Mouse (Mus musculus) CH12.LX (cell line): ENCODE measurements around the gene Mfrp. TPM values are rescaled to one million over a fixed set of nuclear protein-coding genes. Genes with fewer than 3 reads are reported as not detected.

Source experiments
- DNase-seq: peaks from one replicate; pipeline ENCODE4 v3.0.0-alpha.2; 2013; ENCODE audit errors: extremely low read depth
- H3K27ac ChIP-seq: 2 replicates; pipeline ENCODE4 v1.5.1; 2012; ENCODE audit warnings: low read depth, mild to moderate bottlenecking, control low read depth, moderate library complexity; ENCODE audit not compliant: insufficient read depth
- H3K27me3 ChIP-seq: replicated peaks from 2 replicates; pipeline ENCODE3; 2012; ENCODE audit warnings: inconsistent platforms
- H3K36me3 ChIP-seq, 2 experiments: replicated peaks in 1 of 2; 2 replicates each; pipeline versions ENCODE3 to v1.6.1; 2012; ENCODE audit warnings: inconsistent platforms in 1 of 2, low read length in 1 of 2, mild to moderate bottlenecking in 1 of 2, mixed read lengths in 1 of 2, moderate library complexity in 1 of 2; ENCODE audit not compliant: control insufficient read depth in 1 of 2, insufficient read depth in 1 of 2
- H3K4me1 ChIP-seq, 2 experiments: 2 replicates each; pipeline ENCODE4 v1.6.1; 2012; ENCODE audit warnings: inconsistent platforms in 1 of 2, moderate library complexity in 1 of 2; ENCODE audit not compliant: insufficient read depth in 2 of 2, control insufficient read depth in 1 of 2
- H3K4me2 ChIP-seq: 2 replicates; pipeline ENCODE4 v1.6.1; 2012; ENCODE audit warnings: low read depth, mild to moderate bottlenecking, control low read depth; ENCODE audit not compliant: poor library complexity, insufficient read depth, severe bottlenecking
- H3K4me3 ChIP-seq, 3 experiments: fragments of 150-350 bp in 1 of 3; sonication (generic) in 1 of 3; replicated peaks in 1 of 3; 2 replicates each; pipeline versions ENCODE3 to v1.5.1; 2011 to 2012; ENCODE audit warnings: low read depth in 2 of 3, low read length in 2 of 3, mild to moderate bottlenecking in 2 of 3, moderate library complexity in 2 of 3, control low read depth in 1 of 3, improper control_type of control experiment in 1 of 3, inconsistent platforms in 1 of 3, mixed read lengths in 1 of 3; ENCODE audit not compliant: poor library complexity in 1 of 3
- H3K79me2 ChIP-seq: replicated peaks from 2 replicates; pipeline ENCODE4 v1.6.1; 2012; ENCODE audit warnings: mild to moderate bottlenecking, moderate library complexity; ENCODE audit not compliant: control insufficient read depth, poor library complexity, insufficient read depth, severe bottlenecking; ENCODE audit errors: extremely low read depth
- H3K9ac ChIP-seq: 2 replicates; pipeline ENCODE4 v1.6.1; 2012; ENCODE audit warnings: low read depth, mild to moderate bottlenecking, control low read depth, moderate library complexity; ENCODE audit not compliant: insufficient read depth
- H3K9me3 ChIP-seq: replicated peaks from 2 replicates; pipeline ENCODE3; 2012; ENCODE audit warnings: low read length, inconsistent platforms, mixed read lengths
- BHLHE40 ChIP-seq: IDR thresholded peaks from 2 replicates; pipeline ENCODE4 v1.6.1; 2011; ENCODE audit warnings: mild to moderate bottlenecking, low read depth, low read length, improper control_type of control experiment
- CHD1 ChIP-seq: IDR thresholded peaks from 2 replicates; pipeline ENCODE4 v1.6.1; 2012; ENCODE audit warnings: low read depth, low read length, improper control_type of control experiment, inconsistent platforms
- CTCF ChIP-seq, 2 experiments: IDR thresholded peaks in 1 of 2; conservative IDR thresholded peaks in 1 of 2; 2 replicates each; pipeline ENCODE4 v1.5.1; 2011 to 2012; ENCODE audit warnings: low read depth in 2 of 2, low read length in 2 of 2, improper control_type of control experiment in 1 of 2, inconsistent platforms in 1 of 2, mild to moderate bottlenecking in 1 of 2, moderate library complexity in 1 of 2
- E2F4 ChIP-seq: IDR thresholded peaks from 2 replicates; pipeline ENCODE4 v1.6.1; 2011; ENCODE audit warnings: low read depth, low read length, improper control_type of control experiment; ENCODE audit not compliant: insufficient replicate concordance
- ELF1 ChIP-seq: IDR thresholded peaks from 2 replicates; pipeline ENCODE4 v1.6.1; 2014; ENCODE audit warnings: low read depth, mild to moderate bottlenecking, inconsistent platforms, low read length, improper control_type of control experiment
- EP300 ChIP-seq: IDR thresholded peaks from 2 replicates; pipeline ENCODE4 v1.6.1; 2011; ENCODE audit warnings: low read length, improper control_type of control experiment
- IRF4 ChIP-seq: IDR thresholded peaks from 2 replicates; pipeline ENCODE4 v1.6.1; 2014; ENCODE audit warnings: low read depth, mild to moderate bottlenecking, inconsistent platforms, low read length, improper control_type of control experiment
- JUN ChIP-seq: IDR thresholded peaks from 2 replicates; pipeline ENCODE4 v1.6.1; 2011; ENCODE audit warnings: low read depth, mild to moderate bottlenecking, low read length, improper control_type of control experiment, moderate library complexity; ENCODE audit not compliant: insufficient read depth
- JUND ChIP-seq: conservative IDR thresholded peaks from 2 replicates; pipeline ENCODE4 v1.6.1; 2011; ENCODE audit warnings: low read depth, low read length, improper control_type of control experiment
- KAT2A ChIP-seq: IDR thresholded peaks from 2 replicates; pipeline ENCODE4 v1.6.1; 2012; ENCODE audit warnings: low read length, improper control_type of control experiment, inconsistent platforms; ENCODE audit not compliant: insufficient replicate concordance
- MAX ChIP-seq: IDR thresholded peaks from 2 replicates; pipeline ENCODE4 v1.6.1; 2011; ENCODE audit warnings: low read length, improper control_type of control experiment
- MEF2A ChIP-seq: IDR thresholded peaks from 2 replicates; pipeline ENCODE4 v1.6.1; 2014; ENCODE audit warnings: low read depth, mild to moderate bottlenecking, inconsistent platforms, low read length, improper control_type of control experiment, borderline replicate concordance
- MXI1 ChIP-seq: IDR thresholded peaks from 2 replicates; pipeline ENCODE4 v1.6.1; 2011; ENCODE audit warnings: mild to moderate bottlenecking, low read depth, low read length, improper control_type of control experiment
- NELFE ChIP-seq: IDR thresholded peaks from 2 replicates; pipeline ENCODE4 v1.6.1; 2011; ENCODE audit warnings: low read depth, low read length, improper control_type of control experiment
- PAX5 ChIP-seq: IDR thresholded peaks from 2 replicates; pipeline ENCODE4 v1.6.1; 2012; ENCODE audit warnings: low read length, inconsistent platforms, mixed read lengths
- POLR2A ChIP-seq: IDR thresholded peaks from 2 replicates; pipeline ENCODE4 v1.6.1; 2011; ENCODE audit warnings: low read depth, mild to moderate bottlenecking, improper control_type of control experiment, low read length
- RCOR1 ChIP-seq: conservative IDR thresholded peaks from 2 replicates; pipeline ENCODE4 v1.6.1; 2012; ENCODE audit warnings: low read depth, mild to moderate bottlenecking, inconsistent platforms, low read length, improper control_type of control experiment
- SMC3 ChIP-seq: IDR thresholded peaks from 2 replicates; pipeline ENCODE4 v1.6.1; 2011; ENCODE audit warnings: low read depth, low read length, improper control_type of control experiment
- USF2 ChIP-seq: conservative IDR thresholded peaks from 2 replicates; pipeline ENCODE4 v1.6.1; 2011; ENCODE audit warnings: low read depth, low read length, improper control_type of control experiment
- ZKSCAN1 ChIP-seq: IDR thresholded peaks from 2 replicates; pipeline ENCODE4 v1.6.1; 2012; ENCODE audit warnings: low read depth, inconsistent platforms, low read length, improper control_type of control experiment, borderline replicate concordance
- ZMIZ1 ChIP-seq: IDR thresholded peaks from 2 replicates; pipeline ENCODE4 v1.6.1; 2012; ENCODE audit warnings: low read depth, mild to moderate bottlenecking, inconsistent platforms, low read length, improper control_type of control experiment
- dilution Hi-C: fragments of 300-500 bp; cut with MboI; formaldehyde crosslinking; loops from 2 replicates; pipeline ENCODE4 v1.14.3; 2020; ENCODE audit warnings: low sequenced_read_pairs; ENCODE audit not compliant: extremely low pct_unique_long_range_greater_than_20kb, extremely low pct_ligation_motif_present
- in situ Hi-C: fragments of 300-500 bp; cut with MboI; formaldehyde crosslinking; loops from 3 replicates; pipeline ENCODE4 v1.14.3; 2019; ENCODE audit warnings: low sequenced_read_pairs, low pct_ligation_motif_present, low pct_unique_long_range_greater_than_20kb, mixed read lengths
- polyA plus RNA-seq: library from polyadenylated mRNA; unstranded; fragments of >175 nt; gene quantifications from 2 replicates; pipeline ENCODE4 v1.2.1, GENCODE M21; 2012; ENCODE audit warnings: low read depth; ENCODE audit not compliant: insufficient read length
- total RNA-seq, 2 experiments: library from RNA; depleted of rRNA; stranded (reverse); fragments of 300-350 nt in 1 of 2; fragments of >200 nt in 1 of 2; gene quantifications; 2 replicates each; pipeline ENCODE4 v1.2.3; 2012 to 2014

Mfrp gene
- total and polyA plus RNA-seq, 3 experiments, result not detected

DNA sequence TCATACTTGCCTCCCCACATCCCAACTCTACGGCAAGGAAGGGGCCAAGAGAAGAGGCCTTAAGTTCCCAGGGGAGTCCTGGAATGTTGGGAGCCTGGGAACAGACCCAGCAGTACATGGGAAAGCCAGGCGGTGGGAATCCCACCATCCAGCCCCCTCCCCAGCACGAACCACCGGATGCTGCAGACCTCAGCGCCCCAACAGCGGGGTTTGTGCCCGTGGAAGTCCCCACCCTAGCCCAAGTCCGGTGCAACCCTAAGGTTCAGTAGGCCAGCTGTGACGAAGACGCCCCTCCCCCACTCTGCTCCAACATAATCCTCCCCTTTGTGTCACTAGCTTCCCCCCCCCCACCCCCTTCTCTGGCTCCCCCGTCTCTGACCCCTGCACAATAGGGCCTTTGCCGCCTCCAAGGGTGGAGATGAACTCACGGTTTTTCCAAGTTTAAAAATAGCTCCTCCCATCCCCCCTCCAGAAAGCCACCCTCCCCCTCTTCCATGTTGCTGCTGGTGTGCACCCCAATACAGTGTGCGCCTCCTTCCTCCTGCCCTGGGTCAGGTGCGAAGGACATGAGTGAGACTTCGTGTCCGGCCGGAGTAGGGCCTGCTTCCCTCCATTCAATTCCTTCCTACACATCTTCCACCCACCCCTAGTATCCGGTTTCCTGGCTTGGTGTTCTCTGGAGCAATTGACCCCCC is 29.2 kb downstream of the Mfrp start:
- dilution Hi-C loops (no loop called here), in situ Hi-C loops (no loop called here)
- H3K4me1 ChIP-seq, result peaks cover 11 to 46% of the 10 kb centered on the region in 2 experiments
- H3K9ac ChIP-seq, result no peak overlapping the region
- no peak for TF ChIP-seq ZKSCAN1
- no peak for TF ChIP-seq MAX
- TF ChIP-seq MEF2A, result no peak
- no peak for TF ChIP-seq JUN
- TF ChIP-seq NELFE, result no peak
- H3K4me2 ChIP-seq, result peak overlapping the region; percentile 48
- H3K27me3 ChIP-seq, result peaks cover 66% of the 10 kb centered on the region
- H3K9me3 ChIP-seq, result no peaks in the 10 kb centered on the region
- no peak for DNase-seq
- no peaks in the 10 kb centered on the region for H3K36me3 ChIP-seq
- H3K27ac ChIP-seq, result no peak overlapping the region
- H3K79me2 ChIP-seq, result no peaks in the 10 kb centered on the region
- H3K4me3 ChIP-seq, result peak overlapping the region in 2 of 3 experiments; percentile 41 to 43

DNA sequence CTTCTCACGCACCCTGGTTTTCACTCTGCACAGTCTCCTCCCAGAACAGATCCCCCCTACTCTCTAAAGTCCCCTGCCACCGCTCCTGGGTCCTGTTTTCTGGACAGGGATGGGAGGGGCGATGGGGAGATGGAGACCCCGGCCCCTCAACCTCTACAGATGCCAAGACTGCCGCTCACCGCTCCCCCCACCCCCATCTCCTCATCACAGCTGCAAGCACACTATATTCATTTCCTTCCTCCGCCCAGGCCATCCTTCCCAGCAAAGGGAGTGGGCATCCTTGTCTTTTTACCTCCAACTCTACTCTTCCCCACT is 29.7 kb downstream of the Mfrp start:
- Histone ChIP-seq H3K9ac (no peak overlapping the region), H3K4me2 (no peak overlapping the region), H3K36me3 (no peaks in the 10 kb centered on the region), H3K27ac (no peak overlapping the region), H3K9me3 (no peaks in the 10 kb centered on the region), H3K4me1 (peaks cover 11 to 42% of the 10 kb centered on the region in 2 experiments), H3K4me3 (no peak overlapping the region), H3K79me2 (no peaks in the 10 kb centered on the region), H3K27me3 (peaks cover 69% of the 10 kb centered on the region)
- dilution Hi-C loops, result no loop called here
- DNase-seq, result no peak
- TF ChIP-seq BHLHE40 (no peak), POLR2A (no peak)
- in situ Hi-C loops, result no loop called here

DNA sequence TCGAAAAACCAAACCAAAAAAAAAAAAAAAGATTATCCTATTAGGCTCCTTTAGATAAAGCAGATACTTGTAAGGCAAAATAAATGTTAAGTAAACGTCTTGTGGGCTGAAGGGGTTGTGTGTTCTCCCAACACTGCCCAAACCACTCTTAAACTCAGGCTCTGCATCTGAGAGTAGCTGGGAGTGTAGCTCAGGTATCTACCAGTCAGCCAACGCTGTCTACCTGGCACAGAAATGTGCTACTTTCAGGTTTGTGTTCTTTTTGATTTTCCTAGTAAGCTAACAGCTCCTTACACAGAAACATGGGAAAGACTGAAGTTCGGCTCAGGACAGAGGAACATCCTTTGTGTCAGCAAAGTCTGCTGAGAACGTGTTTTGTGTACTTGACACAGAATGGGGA is 30.7 kb downstream of the Mfrp start:
- peaks cover 11 to 36% of the 10 kb centered on the region in 2 experiments for H3K4me1 ChIP-seq
- dilution Hi-C loops, result no loop called here
- no peak overlapping the region for H3K4me2 ChIP-seq
- TF ChIP-seq EP300 (no peak), JUND (no peak), PAX5 (no peak), E2F4 (no peak), KAT2A (no peak), MEF2A (no peak), IRF4 (no peak), ZMIZ1 (no peak), USF2 (no peak), CHD1 (no peak), JUN (no peak), ELF1 (no peak), MXI1 (no peak), BHLHE40 (no peak), CTCF (conservative IDR thresholded peaks at IDR 0.05 in 1 of 2, IDR thresholded peaks at IDR 0.05 in 1 of 2; ENCODE audit: low read depth in 2 of 2, low read length in 2 of 2) (no peak), RCOR1 (no peak), SMC3 (no peak)
- no peaks in the 10 kb centered on the region for H3K36me3 ChIP-seq
- no peak for DNase-seq
- no peak overlapping the region for H3K27ac ChIP-seq
- H3K27me3 ChIP-seq, result peaks cover 73% of the 10 kb centered on the region
- H3K4me3 ChIP-seq, result no peak overlapping the region
- no peak overlapping the region for H3K9ac ChIP-seq
- no peaks in the 10 kb centered on the region for H3K79me2 ChIP-seq
- in situ Hi-C loops, result no loop called here
- no peaks in the 10 kb centered on the region for H3K9me3 ChIP-seq
